Mouse (Mus musculus): ENCODE results near the gene Smg5.
"Not testable (repeated sequence)": the region's sequence is repeated elsewhere in the genome, so short reads cannot be mapped to it uniquely, and the experiment has no call there.

DNA sequence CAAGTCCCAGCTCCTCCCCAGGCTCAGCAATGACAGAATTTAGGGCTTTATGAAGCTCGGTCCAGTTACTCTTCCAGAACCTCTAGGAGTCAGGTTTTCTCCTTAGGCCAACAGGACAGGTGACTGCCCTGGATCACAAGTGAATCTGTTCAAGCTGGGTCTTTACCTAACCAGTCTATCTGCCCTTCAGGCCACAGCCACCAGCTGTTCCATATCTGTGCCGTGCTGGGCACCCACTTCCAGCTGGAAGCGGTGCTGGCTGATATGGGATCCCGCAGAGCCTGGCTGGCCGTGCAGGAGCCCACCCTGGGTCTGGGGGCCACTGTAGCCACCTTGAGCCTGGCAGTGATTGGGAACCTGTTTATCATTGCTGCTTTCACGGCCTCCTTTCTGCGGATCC is 46.3 kb downstream of the Smg5 start:
- TF ChIP-seq POLR2A (IDR thresholded peaks at IDR 0.05; ENCODE audit: borderline replicate concordance, control insufficient read depth, low read depth, low read length); CTCF (IDR thresholded peaks at IDR 0.05; ENCODE audit: control insufficient read depth, insufficient read depth, low read length): not testable (repeated sequence)

All from bone marrow, adult 2 months (tissue).